In the genomic region with DNA sequence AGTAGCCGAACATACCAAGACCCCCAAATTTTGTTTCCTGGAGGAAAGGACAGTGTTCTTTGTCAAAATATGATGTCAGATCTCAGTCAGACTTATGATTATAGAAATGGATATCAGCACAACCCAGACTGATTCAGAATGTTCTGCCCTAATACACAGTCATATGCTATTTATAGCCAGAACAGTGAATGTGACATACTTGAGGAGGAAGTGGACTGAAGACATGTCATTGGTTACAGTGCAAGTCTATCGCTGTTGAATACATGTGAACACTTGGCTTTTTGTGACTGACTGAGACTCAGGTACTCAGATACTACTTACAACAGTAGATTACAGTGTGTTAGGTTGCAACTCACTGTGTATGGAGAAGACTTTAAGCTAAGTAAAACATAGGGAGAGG, we compare ENCODE assay signal across 28 mouse cellular contexts.
DNase-seq lines count a peak whose midpoint lies in the region; ATAC-seq and TF ChIP-seq lines count a peak whose summit lies in the region.
"Had no signal": no experiment of that assay in that cellular context is flagged by ENCODE, and none has a peak within 500 bp of the region (broad histone marks: within the 10 kb centered on the region; RNA-seq: fewer than 3 reads in every experiment).

No protein-coding gene starts in this region.

- H3K4me1 ChIP-seq in bone marrow macrophage, adult 2 months (ENCODE audit: control insufficient read depth, insufficient read depth, low read length) = peaks cover 11% of the 10 kb centered on the region
- H3K4me1 ChIP-seq: forebrain, embryonic 10.5 days; forebrain, embryonic 13.5 days; heart, embryonic 15.5 days; hindbrain, embryonic 10.5 days; hindbrain, embryonic 13.5 days had no signal

- no peaks in the 10 kb centered on the region for H3K27me3 ChIP-seq in splenic B cell, adult 2 months (ENCODE audit: control insufficient read depth, insufficient read depth, low read length, poor library complexity, severe bottlenecking)
- H3K27me3 ChIP-seq: forebrain, embryonic 13.5 days; heart, embryonic 15.5 days; hindbrain, embryonic 13.5 days had no signal

- intact Hi-C loops in heart, postnatal 25 days (cut with DNase I) = no loop called here

- TF ChIP-seq POLR2A in bone marrow macrophage, adult 2 months (IDR thresholded peaks at IDR 0.05; ENCODE audit: borderline replicate concordance, low read depth, low read length) = no peak

- H3K36me3 ChIP-seq in splenic B cell, adult 2 months (ENCODE audit: control insufficient read depth, insufficient read depth, low read length, poor library complexity, severe bottlenecking) = no peaks in the 10 kb centered on the region
- H3K36me3 ChIP-seq: forebrain, embryonic 10.5 days; heart, embryonic 15.5 days; hindbrain, embryonic 10.5 days; hindbrain, embryonic 13.5 days had no signal

- H3K27ac ChIP-seq in bone marrow macrophage, adult 2 months (ENCODE audit: insufficient read depth, low read depth, low read length) = peak overlapping the region; percentile 37; the same call in 1 of the 2 replicates
- H3K27ac ChIP-seq: forebrain, embryonic 10.5 days; forebrain, embryonic 13.5 days; heart, adult 2 months; heart, embryonic 15.5 days; hindbrain, embryonic 10.5 days; hindbrain, embryonic 13.5 days; hindbrain, postnatal 0 days had no signal

- no peak for TF ChIP-seq CTCF in bone marrow macrophage, adult 2 months (IDR thresholded peaks at IDR 0.05; ENCODE audit: low read depth, low read length)

- no peak overlapping the region for H3K4me3 ChIP-seq in bone marrow macrophage, adult 2 months (ENCODE audit: insufficient read depth, low read length)
- H3K4me3 ChIP-seq: forebrain, embryonic 10.5 days; forebrain, embryonic 13.5 days; heart, adult 2 months; heart, embryonic 15.5 days; hindbrain, embryonic 10.5 days; hindbrain, embryonic 13.5 days had no signal

- DNase-seq in heart, adult 8-10 months (ENCODE audit: low spot score) = peak; percentile 14
- no peak for DNase-seq in heart, postnatal 25 days (ENCODE audit: low spot score)
- DNase-seq in splenic B cell, adult 2 months (ENCODE audit: low read depth, low spot score) = peak; percentile 14
- no peak for DNase-seq in cerebellum, adult 18-20 months
- DNase-seq in embryo, embryonic 9.5 days (ENCODE audit: extremely low spot score) = no peak
- DNase-seq: adrenal gland, adult 2 months; adrenal gland, postnatal 14 days; cerebellum, adult 2 months; cerebellum, adult 9-11 months; cerebellum, postnatal 25 days; embryo, embryonic 11 days; gastrocnemius, postnatal 10 days; gastrocnemius, postnatal 36 days; heart, adult 2 months; heart, postnatal 14 days; kidney, adult 18-20 months had no signal

- peak; percentile 69 to 73 for ATAC-seq in hematopoietic stem cell, adult 5-6 weeks (replicated peaks in 1 of 2; ENCODE audit: insufficient read depth in 1 of 2, low FRiP score in 2 of 2, low TSS enrichment in 1 of 2, low read depth in 1 of 2, poor library complexity in 2 of 2, severe bottlenecking in 2 of 2)
- ATAC-seq: CD4-positive, CD25-positive, alpha-beta regulatory T cell, adult 4 months; forebrain, embryonic 13.5 days; forebrain, embryonic 16.5 days; hindbrain, postnatal 0 days; inflammation-experienced regulatory T-cells, adult 6 months; intestine, embryonic 16.5 days had no signal

Comparison
In these comparisons a context has a peak if more than half of its experiments do, and no peak if none do; other contexts are left out.
1. DNase-seq: peak in heart, adult 8-10 months (single experiment) and splenic B cell, adult 2 months (single experiment); none in heart, postnatal 25 days (single experiment), cerebellum, adult 18-20 months (0 of 2) and embryo, embryonic 9.5 days (single experiment).